Mouse (Mus musculus) liver, embryonic 16.5 days (tissue): ENCODE results near the gene Phlda2. TPM values are rescaled to one million over a fixed set of nuclear protein-coding genes. Genes with fewer than 3 reads are reported as not detected.

Source experiments
- ATAC-seq: fragments of 200-750 bp; cut with Nextera tagmentation; 2 replicates; pipeline ENCODE4 v1.8.0; 2017; ENCODE audit warnings: low read depth, mild to moderate bottlenecking, moderate number of reproducible peaks, moderate library complexity
- H3K27ac ChIP-seq: fragments of 300-500 bp; sonication (generic); 2 replicates; pipeline ENCODE4 v1.5.1; 2014; ENCODE audit warnings: mild to moderate bottlenecking, low read length
- H3K27me3 ChIP-seq: fragments of 300-500 bp; sonication (generic); 2 replicates; pipeline ENCODE4 v1.6.1; 2014; ENCODE audit warnings: low read depth, low read length, mixed read lengths; ENCODE audit not compliant: control insufficient read depth, insufficient read depth
- H3K36me3 ChIP-seq: fragments of 300-500 bp; sonication (generic); 2 replicates; pipeline ENCODE4 v1.6.1; 2014; ENCODE audit warnings: mild to moderate bottlenecking; ENCODE audit not compliant: control insufficient read depth, insufficient read depth
- H3K4me1 ChIP-seq: fragments of 300-500 bp; sonication (generic); 2 replicates; pipeline ENCODE4 v1.6.1; 2014; ENCODE audit warnings: low read depth, low read length, mixed read lengths; ENCODE audit not compliant: control insufficient read depth
- H3K4me2 ChIP-seq: fragments of 300-500 bp; sonication (generic); 2 replicates; pipeline ENCODE4 v1.6.1; 2014; ENCODE audit warnings: low read depth, low read length, mixed read lengths
- H3K4me3 ChIP-seq: fragments of 300-500 bp; sonication (generic); 2 replicates; pipeline ENCODE4 v1.5.1; 2014; ENCODE audit warnings: low read depth, mild to moderate bottlenecking, low read length
- H3K9ac ChIP-seq: fragments of 300-500 bp; sonication (generic); 2 replicates; pipeline ENCODE4 v1.6.1; 2014; ENCODE audit warnings: low read depth, low read length
- H3K9me3 ChIP-seq: fragments of 300-500 bp; sonication (generic); replicated peaks from 2 replicates; pipeline ENCODE4 v1.6.1; 2016; ENCODE audit warnings: low read length; ENCODE audit not compliant: control insufficient read depth
- WGBS: fragments of 180-500 bp; shearing (Covaris S2); extraction: QIAGEN DNeasy Blood & Tissue Kit; methylation state at CpG from one replicate; pipeline ENCODE4 v1.1.7; 2014; ENCODE audit not compliant: insufficient replicate concordance; 5-methylcytosine and 5-hydroxymethylcytosine counted together
- polyA plus RNA-seq: library from polyadenylated mRNA; unstranded; fragments of >200 nt; fragmentation: Nextera tagmentation; extraction: Ambion mirVana; gene quantifications from 2 replicates; pipeline ENCODE4 v1.2.1, GENCODE M21; 2015

The Phlda2 gene
- polyA plus RNA-seq, 1 experiment from 2014 or later = 25.9 TPM

DNA sequence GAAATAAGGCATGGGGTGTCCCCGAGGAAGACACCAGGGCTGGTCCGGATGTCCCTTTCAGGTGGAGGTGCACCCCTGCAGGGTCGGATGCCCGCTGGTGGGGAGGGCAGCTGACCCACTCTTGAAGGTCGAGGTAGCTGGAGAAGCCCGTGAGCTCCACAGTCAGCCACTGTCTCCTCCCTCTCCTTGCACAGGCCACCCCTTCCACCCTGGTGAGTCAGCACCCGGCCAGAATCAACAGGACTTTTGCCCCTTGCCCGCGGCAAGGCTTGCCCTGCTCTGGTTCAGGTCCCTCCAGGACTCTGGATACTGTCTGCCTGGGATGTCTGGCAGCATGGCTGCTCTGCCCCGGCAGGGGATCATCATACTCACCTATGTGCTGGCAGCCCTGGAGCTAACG, 27.1 kb downstream of the Phlda2 start:
- H3K4me1 ChIP-seq = peaks cover 4% of the 10 kb centered on the region
- peak; percentile 71 for ATAC-seq
- WGBS = 41% methylated on average over 11 of the region's 11 CpGs
- H3K27ac ChIP-seq = no peak overlapping the region
- no peaks in the 10 kb centered on the region for H3K36me3 ChIP-seq
- H3K9ac ChIP-seq = no peak overlapping the region
- H3K27me3 ChIP-seq = no peaks in the 10 kb centered on the region
- H3K9me3 ChIP-seq = no peaks in the 10 kb centered on the region
- no peak overlapping the region for H3K4me3 ChIP-seq
- no peak overlapping the region for H3K4me2 ChIP-seq

DNA sequence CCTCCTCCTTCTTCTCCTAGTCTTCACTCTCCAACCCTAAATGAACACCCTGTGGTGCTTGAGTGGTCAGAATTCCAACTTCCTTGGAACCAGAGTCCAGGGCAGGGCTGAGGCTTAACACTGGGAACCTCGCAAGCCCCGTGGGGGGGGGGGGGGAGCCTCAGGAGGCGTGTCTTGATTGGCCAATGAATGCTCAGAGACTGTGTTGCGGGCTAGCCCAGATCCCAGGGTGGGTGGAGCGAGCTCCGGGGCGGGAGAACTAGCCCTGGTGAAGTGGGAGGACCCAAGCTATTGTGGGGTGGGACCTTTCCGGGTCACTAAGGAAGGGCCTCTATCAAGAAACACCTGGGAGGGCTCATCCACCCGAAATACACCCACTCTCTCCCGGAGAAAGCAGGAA, 28.1 kb downstream of the Phlda2 start:
- ATAC-seq = peak; percentile 53
- Histone ChIP-seq H3K4me3 (no peak overlapping the region), H3K27me3 (no peaks in the 10 kb centered on the region), H3K4me2 (no peak overlapping the region), H3K9ac (no peak overlapping the region), H3K9me3 (no peaks in the 10 kb centered on the region), H3K36me3 (no peaks in the 10 kb centered on the region), H3K27ac (no peak overlapping the region), H3K4me1 (peaks cover 4% of the 10 kb centered on the region)
- WGBS = 25% methylated on average over 10 of the region's 10 CpGs

DNA sequence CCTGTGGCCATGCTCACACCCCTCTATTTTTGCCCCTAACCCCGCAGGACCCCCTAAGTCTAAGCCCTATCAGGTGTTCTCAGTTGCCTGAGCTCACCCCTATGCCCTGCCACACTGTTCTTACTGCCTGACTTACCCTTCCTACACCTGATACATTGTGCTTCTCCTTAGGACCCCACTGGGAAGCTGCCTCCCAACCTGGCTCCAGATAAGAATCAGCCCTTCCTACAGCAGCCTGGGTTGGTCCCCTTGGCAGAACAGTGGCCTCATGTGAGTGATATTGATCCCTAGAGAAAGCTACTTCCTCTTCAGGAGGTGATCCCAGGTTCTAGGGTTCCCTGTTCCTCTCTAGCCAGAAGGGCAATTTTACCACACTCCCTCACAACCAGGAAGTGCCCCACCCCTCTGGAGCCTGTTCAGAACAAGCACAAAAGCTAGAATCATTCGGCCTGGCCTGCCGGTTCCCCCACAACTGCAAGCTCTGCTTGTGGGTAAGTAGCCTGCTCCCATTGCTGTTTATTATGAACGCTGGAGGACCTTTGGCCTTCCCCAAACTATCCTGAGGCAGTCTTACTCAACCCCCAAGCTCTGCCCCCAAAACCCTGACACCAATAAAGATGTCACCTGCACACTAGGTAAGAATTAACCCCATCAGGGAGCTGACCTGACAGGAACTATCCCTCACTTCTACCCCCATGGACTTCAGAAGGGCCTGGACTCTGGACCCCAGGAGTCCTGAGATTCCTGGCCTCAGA, 29.4 kb downstream of the Phlda2 start, which contains the start of gene Slc22a18:
Gene Slc22a18, plus strand, starts transcription at position 390 of the 755 bp plus-strand sequence.
- no peaks in the 10 kb centered on the region for H3K36me3 ChIP-seq
- WGBS = 9% methylated on average over 4 of the region's 4 CpGs
- peak within 1 kb of the TSS; percentile 31; the same call in 1 of the 2 replicates for H3K4me2 ChIP-seq
- H3K4me3 ChIP-seq = peak within 1 kb of the TSS; percentile 28
- H3K4me1 ChIP-seq = peaks cover 4% of the 10 kb centered on the region
- H3K9me3 ChIP-seq = no peaks in the 10 kb centered on the region
- no peak within 1 kb of the TSS for H3K27ac ChIP-seq
- no peaks in the 10 kb centered on the region for H3K27me3 ChIP-seq
- H3K9ac ChIP-seq = no peak within 1 kb of the TSS
- 0 out of 2 replicates have a peak, but pooled peaks have one; percentile 10 for ATAC-seq

DNA sequence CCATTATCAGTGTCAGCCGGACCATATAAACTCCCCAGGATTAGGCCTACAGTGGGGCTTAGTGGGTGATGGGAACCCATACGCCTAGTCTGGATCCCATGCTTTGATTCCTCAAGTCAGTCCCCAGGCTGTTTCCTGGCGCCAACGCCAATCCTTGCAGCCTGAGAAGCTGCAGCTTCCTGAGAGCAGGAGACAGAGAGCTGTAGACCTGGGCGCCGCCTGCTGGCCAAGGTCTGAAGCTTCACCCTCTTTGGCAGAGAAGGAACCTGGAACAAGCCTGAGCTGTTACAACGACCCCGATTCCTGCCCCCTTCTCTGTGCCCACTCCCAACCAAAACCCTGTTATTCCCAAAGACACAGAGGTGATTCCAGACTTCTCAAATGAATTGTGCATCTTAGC, 33.0 kb downstream of the Phlda2 start:
- peaks cover 6% of the 10 kb centered on the region for H3K4me1 ChIP-seq
- no peaks in the 10 kb centered on the region for H3K9me3 ChIP-seq
- no peak overlapping the region for H3K4me3 ChIP-seq
- 14% methylated on average over 8 of the region's 8 CpGs for WGBS
- no peaks in the 10 kb centered on the region for H3K36me3 ChIP-seq
- H3K9ac ChIP-seq = no peak overlapping the region
- no peak overlapping the region for H3K4me2 ChIP-seq
- no peak overlapping the region for H3K27ac ChIP-seq
- no peak for ATAC-seq
- H3K27me3 ChIP-seq = peaks cover 11% of the 10 kb centered on the region; the same call in 1 of the 2 replicates

DNA sequence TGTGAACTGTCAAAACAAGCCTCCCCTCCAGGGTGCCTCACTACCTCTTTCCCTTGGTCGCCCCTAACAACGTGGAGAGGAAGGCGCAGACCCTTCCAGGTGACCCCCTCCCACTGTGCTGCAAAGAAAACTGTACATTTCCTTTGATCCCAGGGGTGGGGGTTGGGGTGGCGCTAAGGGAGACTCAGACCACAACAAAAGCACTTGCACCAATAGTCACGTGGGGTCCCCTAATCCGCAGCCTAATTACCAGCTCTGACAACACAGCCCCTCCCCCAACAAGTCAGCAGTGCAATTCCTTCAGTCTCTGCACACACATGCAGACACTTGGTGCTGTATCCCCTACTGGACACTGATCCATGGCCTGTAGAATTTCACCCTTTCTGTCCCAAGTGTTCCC, 35.2 kb downstream of the Phlda2 start:
- H3K4me1 ChIP-seq = peaks cover 12% of the 10 kb centered on the region
- no peak overlapping the region for H3K27ac ChIP-seq
- no peaks in the 10 kb centered on the region for H3K36me3 ChIP-seq
- peaks cover 17% of the 10 kb centered on the region; the same call in 1 of the 2 replicates for H3K27me3 ChIP-seq
- no peak overlapping the region for H3K4me2 ChIP-seq
- 27% methylated on average over 6 of the region's 6 CpGs for WGBS
- no peak overlapping the region for H3K9ac ChIP-seq
- no peaks in the 10 kb centered on the region for H3K9me3 ChIP-seq
- no peak for ATAC-seq
- H3K4me3 ChIP-seq = no peak overlapping the region

DNA sequence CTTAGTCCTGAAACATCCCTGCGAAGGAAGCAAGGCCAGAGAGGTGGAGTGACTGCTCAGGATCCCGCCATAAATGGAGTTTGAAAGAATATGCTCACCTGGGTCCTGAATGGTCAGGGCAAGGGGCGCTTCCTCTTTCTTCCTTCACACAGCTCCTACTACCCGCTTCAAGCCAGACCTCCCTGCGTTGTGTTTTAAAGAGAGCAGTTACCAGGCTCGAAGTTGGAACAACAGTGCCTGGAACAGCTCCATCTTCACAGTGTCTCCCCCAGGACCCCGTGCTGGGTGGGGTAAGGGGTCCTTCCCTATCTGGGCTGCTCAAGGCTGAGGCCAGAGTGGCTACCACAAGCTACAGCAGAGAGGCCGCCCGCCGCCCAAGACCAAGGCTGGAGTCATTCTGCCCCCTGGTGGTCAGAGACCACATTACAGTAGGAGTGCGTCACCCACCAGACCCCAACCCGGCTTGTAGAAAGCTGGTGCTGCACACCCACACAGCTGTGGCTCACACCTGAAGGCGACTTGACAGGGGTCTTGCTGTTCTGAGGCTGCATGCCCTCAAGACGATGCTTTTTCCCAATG, 36.8 kb downstream of the Phlda2 start:
- Histone ChIP-seq H3K9me3 (no peaks in the 10 kb centered on the region; the same call in 1 of the 2 replicates), H3K4me3 (no peak overlapping the region), H3K4me1 (peaks cover 15% of the 10 kb centered on the region), H3K4me2 (peak overlapping the region; percentile 2; the same call in 1 of the 2 replicates), H3K27me3 (peaks cover 23% of the 10 kb centered on the region), H3K9ac (no peak overlapping the region; the same call in 1 of the 2 replicates), H3K27ac (no peak overlapping the region; the same call in 1 of the 2 replicates), H3K36me3 (no peaks in the 10 kb centered on the region)
- ATAC-seq = no peak
- 19% methylated on average over 14 of the region's 14 CpGs for WGBS

DNA sequence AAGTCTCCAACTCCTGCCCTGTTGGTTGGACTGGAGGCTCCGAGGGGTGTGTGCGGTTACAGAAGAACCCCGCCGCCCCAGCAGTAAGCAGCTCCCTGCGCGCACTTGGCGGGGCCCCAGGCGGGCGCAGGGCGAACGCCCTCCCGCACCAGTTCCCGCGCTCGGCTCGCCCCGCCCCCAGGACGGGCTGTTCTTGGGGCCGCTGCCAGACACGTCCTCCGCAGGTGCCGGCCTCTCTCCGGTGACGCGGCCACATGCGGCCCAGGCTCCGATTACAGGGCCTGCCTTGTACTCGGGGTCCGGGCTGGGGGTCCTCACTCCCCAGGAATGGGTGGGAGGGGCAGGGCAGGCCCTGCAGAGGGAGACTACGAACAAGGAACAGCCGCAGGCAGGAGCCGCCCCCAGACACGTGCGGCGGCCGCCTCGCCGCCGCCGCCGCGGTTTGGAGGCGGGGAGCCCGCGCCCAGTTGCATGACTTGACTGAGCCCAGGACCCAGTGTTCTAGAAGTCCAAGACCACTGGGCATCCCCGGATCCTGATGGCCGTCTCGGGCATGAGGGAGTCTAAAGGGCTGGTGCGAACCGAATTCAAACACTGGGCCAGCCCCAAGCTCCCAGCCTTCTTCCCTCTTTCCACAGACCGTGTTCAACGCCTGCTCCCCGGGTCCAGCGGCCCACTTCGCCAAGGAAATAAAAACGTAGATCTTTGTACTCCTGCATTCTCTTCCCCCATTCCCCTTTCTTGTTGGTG, 38.0 kb downstream of the Phlda2 start:
- H3K4me1 ChIP-seq = peaks cover 19% of the 10 kb centered on the region
- peaks cover 32% of the 10 kb centered on the region for H3K27me3 ChIP-seq
- peak overlapping the region; percentile 59 for H3K4me2 ChIP-seq
- H3K36me3 ChIP-seq = no peaks in the 10 kb centered on the region
- peaks cover 12% of the 10 kb centered on the region for H3K9me3 ChIP-seq
- ATAC-seq = peak; percentile 49
- H3K4me3 ChIP-seq = peak overlapping the region; percentile 38
- H3K27ac ChIP-seq = peak overlapping the region; percentile 21
- WGBS = 19% methylated on average over 56 of the region's 56 CpGs
- H3K9ac ChIP-seq = peak overlapping the region; percentile 25; the same call in 1 of the 2 replicates

DNA sequence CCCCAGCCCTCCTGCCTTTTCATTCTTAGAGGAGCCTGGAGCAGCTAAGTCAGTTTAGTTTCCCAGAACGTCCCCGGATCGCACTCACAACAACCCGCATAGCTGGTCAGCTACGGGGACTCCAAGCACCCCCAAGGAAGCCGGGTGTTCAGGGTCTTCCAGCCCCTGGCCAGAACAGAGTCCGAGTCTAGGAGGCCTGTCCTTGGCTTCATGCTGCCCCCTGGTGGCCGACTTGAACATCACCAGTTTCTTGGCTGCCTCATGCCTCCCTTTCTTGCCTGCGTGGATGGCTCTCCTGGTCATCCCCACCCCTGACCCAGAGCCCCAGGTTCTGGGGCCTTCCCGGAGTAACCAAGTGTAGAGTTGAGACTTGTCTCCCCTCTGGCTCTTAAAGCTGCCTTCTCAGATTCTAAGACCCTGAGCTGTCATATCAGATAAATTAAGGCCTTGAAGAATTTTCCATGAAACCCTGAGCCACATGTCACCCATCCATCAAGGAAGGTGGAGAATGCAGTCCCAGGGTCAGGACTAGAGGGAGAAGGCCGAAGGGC, 39.0 kb downstream of the Phlda2 start:
- H3K27me3 ChIP-seq = peaks cover 42% of the 10 kb centered on the region
- H3K9me3 ChIP-seq = peaks cover 22% of the 10 kb centered on the region
- H3K4me3 ChIP-seq = no peak overlapping the region
- H3K4me2 ChIP-seq = no peak overlapping the region
- H3K36me3 ChIP-seq = no peaks in the 10 kb centered on the region
- no peak for ATAC-seq
- WGBS = 32% methylated on average over 11 of the region's 11 CpGs
- H3K4me1 ChIP-seq = peaks cover 19% of the 10 kb centered on the region
- peak overlapping the region; percentile 21; the same call in 1 of the 2 replicates for H3K27ac ChIP-seq
- H3K9ac ChIP-seq = no peak overlapping the region
